Mouse (Mus musculus) left cerebral cortex, postnatal 10 days (tissue): ENCODE data around the gene Hlf. TPM values are rescaled to one million over a fixed set of nuclear protein-coding genes. Genes with fewer than 3 reads are reported as not detected.

Experiments used
- DNase-seq, 2 experiments: peaks; one replicate each; pipeline ENCODE4 v3.0.0; 2021 to 2022; ENCODE audit warnings: low spot score in 2 of 2, mixed read lengths in 1 of 2; ENCODE audit errors: extremely low spot score in 1 of 2
- intact Hi-C: fragments of 180-260 bp; cut with DNase I; formaldehyde crosslinking; loops from one replicate; pipeline ENCODE4 v1.15.1; 2025
- total RNA-seq, 2 experiments: library from RNA; stranded (reverse); gene quantifications; 2 replicates each; pipeline ENCODE4 v1.2.3; 2021

Hlf gene
- total RNA-seq, 2 experiments from 2014 or later: 49.4 to 49.5 TPM

- DNase-seq: no peak
- intact Hi-C loops: no loop called here
Observed at GRCm38 (mm10) chr11:90349486-90350152, 41.1 kb downstream of the Hlf start.

GRCm38 (mm10) chr11:90347667-90348459 is 42.8 kb downstream of the Hlf start:
- DNase-seq: no peak
- intact Hi-C loops: no loop called here

- DNase-seq: no peak
- intact Hi-C loops: no loop called here
Observed at GRCm38 (mm10) chr11:90345746-90346145, 44.9 kb downstream of the Hlf start.

GRCm38 (mm10) chr11:90342858-90343257 is 47.8 kb downstream of the Hlf start:
- intact Hi-C loops: no loop called here
- DNase-seq: no peak

GRCm38 (mm10) chr11:90342267-90342666 is 48.4 kb downstream of the Hlf start:
- no peak for DNase-seq
- intact Hi-C loops: no loop called here

GRCm38 (mm10) chr11:90340836-90341235 is 49.9 kb downstream of the Hlf start:
- no peak for DNase-seq
- intact Hi-C loops: no loop called here

- no peak for DNase-seq
- intact Hi-C loops: no loop called here
Observed at GRCm38 (mm10) chr11:90334816-90335215, 55.9 kb downstream of the Hlf start.

- DNase-seq: no peak
- intact Hi-C loops: no loop called here
Observed at GRCm38 (mm10) chr11:90332737-90333136, 58.0 kb downstream of the Hlf start.

- intact Hi-C loops: no loop called here
- no peak for DNase-seq
Observed at GRCm38 (mm10) chr11:90330202-90330694, 60.4 kb downstream of the Hlf start.

GRCm38 (mm10) chr11:90326836-90327235 is 63.9 kb downstream of the Hlf start:
- intact Hi-C loops: no loop called here
- DNase-seq: no peak

- intact Hi-C loops: no loop called here
- no peak for DNase-seq
Observed at GRCm38 (mm10) chr11:90326146-90326545, 64.5 kb downstream of the Hlf start.

- no peak for DNase-seq
- intact Hi-C loops: no loop called here
Observed at GRCm38 (mm10) chr11:90324597-90324996, 66.1 kb downstream of the Hlf start.

- DNase-seq: no peak
- intact Hi-C loops: no loop called here
Observed at GRCm38 (mm10) chr11:90320922-90321321, 69.8 kb downstream of the Hlf start.

GRCm38 (mm10) chr11:90317482-90317881 is 73.2 kb downstream of the Hlf start:
- peak; percentile 49 to 63 for DNase-seq
- intact Hi-C loops: loop anchor here (5.0 kb wide), 2 partner anchors 70 to 300 kb away; no protein-coding TSS in a partner anchor

GRCm38 (mm10) chr11:90314606-90315005 is 76.1 kb downstream of the Hlf start:
- DNase-seq: peak in 1 of 2 experiments; percentile 18
- intact Hi-C loops: loop anchor here (5.0 kb wide), 2 partner anchors 73 to 303 kb away; no protein-coding TSS in a partner anchor

- DNase-seq: peak in 1 of 2 experiments; percentile 59
- intact Hi-C loops: no loop called here
Observed at GRCm38 (mm10) chr11:90306993-90307392, 83.7 kb downstream of the Hlf start.

GRCm38 (mm10) chr11:90306067-90306466 is 84.6 kb downstream of the Hlf start:
- intact Hi-C loops: no loop called here
- DNase-seq: no peak

GRCm38 (mm10) chr11:90294622-90295021 is 96.1 kb downstream of the Hlf start:
- intact Hi-C loops: loop anchor here (10.0 kb wide), 1 partner anchor 110 kb away; the partner anchor contains the start of gene Gm45716
- DNase-seq: no peak

- intact Hi-C loops: loop anchor here (10.0 kb wide), 1 partner anchor 108 kb away; the partner anchor contains the start of gene Gm45716
- DNase-seq: peak in 1 of 2 experiments; percentile 33
Observed at GRCm38 (mm10) chr11:90292766-90293165, 97.9 kb downstream of the Hlf start.

GRCm38 (mm10) chr11:90291156-90291555 is 99.5 kb downstream of the Hlf start:
- no peak for DNase-seq
- intact Hi-C loops: loop anchor here (10.0 kb wide), 1 partner anchor 106 kb away; the partner anchor contains the start of gene Gm45716
